Mouse (Mus musculus) right cerebral cortex, adult 18-20 months (tissue): ENCODE data around the gene Kmt2b.

Source experiments
- DNase-seq: peaks from one replicate; pipeline ENCODE4 v3.0.0; 2022; ENCODE audit warnings: mixed read lengths

The Kmt2b gene

DNA sequence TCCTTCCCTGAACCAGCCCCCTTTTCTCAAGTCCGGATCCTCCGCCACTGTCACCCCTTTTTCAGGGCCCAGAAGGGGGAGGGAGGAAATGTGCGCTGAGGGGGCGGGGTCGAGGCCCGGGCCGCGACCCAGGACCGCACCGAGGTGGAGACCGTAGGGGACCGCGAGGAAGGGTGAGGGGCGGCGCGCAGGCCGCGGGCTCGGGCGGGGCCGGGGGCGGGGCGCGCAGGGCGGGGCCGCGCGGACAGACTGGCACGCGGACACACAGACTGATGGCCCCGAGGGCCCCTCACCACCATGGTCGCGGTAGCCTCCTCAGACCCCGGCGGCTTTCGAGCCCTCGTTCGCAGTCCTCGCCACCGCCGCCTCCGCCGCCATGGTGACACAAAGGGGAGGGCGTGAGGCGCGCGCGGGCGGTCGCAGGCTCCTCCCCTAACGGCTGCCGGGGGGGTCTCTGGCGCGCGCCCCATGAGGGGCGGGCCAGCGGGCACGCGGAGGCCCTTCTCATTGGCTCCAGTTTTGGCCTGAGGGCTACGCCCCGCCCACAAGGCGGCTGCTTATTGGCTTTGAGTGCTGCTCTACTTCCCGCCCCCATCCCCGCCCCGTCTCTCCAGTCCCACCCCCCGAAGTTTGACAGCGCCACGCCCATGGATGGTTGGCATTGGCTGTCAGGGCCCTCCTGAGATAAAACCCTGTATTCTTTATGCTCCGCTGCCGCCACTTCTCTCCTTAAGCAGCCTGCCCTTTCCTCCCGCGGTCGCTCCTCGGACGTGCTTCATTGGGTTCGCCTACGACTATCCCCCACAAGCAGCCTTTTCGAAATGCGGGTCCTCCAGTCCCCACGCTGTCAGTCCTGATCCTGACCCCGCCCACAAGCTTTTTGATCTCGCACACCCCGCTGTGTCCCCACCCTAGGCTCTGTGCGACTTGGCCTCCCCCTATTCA, 53.6 kb downstream of the Kmt2b start, which contains the start of gene Arhgap33:
TSS of gene Arhgap33 (minus strand) at position 428 of the 945 bp plus-strand sequence.
- peak; percentile 98 for DNase-seq

GRCm38 (mm10) chr7:30533941-30534632, 54.4 kb downstream of the Kmt2b start:
- DNase-seq = no peak

GRCm38 (mm10) chr7:30532931-30533330, 55.6 kb downstream of the Kmt2b start:
- no peak for DNase-seq

GRCm38 (mm10) chr7:30531291-30531815, 57.2 kb downstream of the Kmt2b start:
- DNase-seq = peak; percentile 83

DNA sequence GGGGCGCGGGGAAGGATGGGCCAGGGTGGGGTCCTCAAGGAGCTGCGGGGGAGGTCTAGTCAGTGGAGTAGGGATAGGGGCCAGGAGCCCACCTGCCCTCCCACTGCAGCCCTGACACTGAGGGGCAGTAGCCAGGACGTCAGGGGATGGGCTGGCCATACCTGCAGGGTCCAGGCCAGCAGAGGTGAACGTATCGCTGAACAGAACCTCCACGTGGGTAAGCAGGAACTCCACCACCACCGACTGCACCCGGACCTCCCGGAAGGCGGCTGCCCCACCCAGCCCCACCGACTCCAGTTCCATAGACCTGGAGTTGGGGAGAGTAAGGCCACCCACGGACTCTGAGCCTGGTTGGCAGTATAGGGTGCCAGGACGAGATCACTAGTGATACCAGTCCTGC, 61.5 kb downstream of the Kmt2b start:
- DNase-seq = no peak

DNA sequence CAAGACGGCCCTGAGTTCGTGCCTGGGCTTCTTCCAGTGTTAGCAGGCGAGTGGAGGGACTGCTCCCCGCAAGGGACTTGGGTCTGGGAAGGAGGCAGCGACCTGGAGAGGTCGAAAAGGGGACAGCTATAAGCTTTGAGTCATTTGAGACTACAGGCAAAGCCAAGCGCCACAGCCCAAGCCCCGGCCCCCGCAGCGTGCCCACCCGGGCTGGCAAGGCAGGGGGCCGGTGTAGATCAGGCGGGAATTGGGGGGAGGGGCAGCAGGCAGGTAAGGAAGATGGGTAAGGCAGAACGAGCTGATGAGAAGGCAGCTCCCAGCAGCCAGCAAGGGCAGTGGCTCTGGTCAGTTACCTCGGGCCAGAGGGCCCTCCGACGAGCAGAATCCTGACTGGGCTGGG, 62.1 kb downstream of the Kmt2b start:
- no peak for DNase-seq

DNA sequence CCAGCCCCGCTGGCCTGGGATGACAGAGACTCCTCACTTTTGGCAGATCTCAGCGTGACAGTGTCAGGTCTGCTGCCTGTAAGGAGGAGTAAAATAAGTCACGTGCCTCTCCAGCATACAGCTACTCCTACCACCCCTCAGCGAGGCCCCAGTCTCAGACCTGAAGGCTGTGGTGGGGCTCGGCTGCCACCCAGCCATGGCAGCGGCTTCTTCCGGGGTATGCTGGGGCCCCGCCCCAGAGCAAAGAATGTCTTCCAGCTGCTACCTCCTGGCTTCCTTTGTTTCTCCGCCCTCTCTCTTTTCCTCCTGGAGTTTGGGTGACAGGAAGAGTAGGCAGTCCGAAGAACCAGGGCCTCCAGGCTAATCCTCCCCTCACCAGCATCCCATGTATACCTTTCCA, 62.6 kb downstream of the Kmt2b start:
- DNase-seq = no peak

DNA sequence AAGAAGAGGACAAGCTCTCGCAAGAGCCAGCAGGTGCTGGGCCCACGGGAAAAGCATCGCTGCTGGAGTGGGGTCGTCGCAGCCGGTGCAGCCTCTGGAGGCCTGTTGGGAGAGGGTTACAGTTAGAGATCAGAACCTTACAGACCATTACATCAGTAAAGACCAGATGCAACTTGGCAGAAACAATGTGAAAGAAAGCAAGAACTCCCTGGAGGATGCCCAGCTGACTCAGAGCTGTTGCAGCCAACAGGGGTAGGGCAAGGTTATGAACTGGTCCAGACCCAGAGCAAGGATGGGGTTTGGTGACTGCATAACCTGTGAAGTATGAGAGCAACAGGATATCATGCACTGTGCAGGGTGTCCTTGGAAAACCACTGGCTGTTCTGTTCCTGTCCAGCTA, 64.0 kb downstream of the Kmt2b start:
- DNase-seq = no peak

GRCm38 (mm10) chr7:30522871-30523270, 65.7 kb downstream of the Kmt2b start:
- no peak for DNase-seq

DNA sequence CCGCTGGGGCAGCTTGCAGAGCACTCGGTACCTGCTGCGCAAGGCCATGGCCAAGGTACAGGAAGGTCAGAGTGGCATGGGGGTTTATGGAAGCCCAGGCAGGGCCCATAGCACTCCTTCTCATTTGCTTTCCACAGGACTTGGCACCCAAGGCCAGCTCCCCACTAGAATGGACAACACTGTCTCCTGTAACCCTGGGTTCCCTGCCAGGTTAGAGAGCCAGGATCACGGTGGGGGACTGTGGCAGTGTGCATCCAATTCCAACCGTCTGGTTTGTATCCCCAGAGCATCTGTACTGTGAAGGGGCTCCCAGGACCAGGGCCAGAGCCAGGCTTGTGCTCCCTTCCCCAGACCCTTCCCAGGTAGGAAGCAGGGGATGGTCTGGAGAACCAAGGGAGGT, 67.7 kb downstream of the Kmt2b start:
- no peak for DNase-seq

GRCm38 (mm10) chr7:30520396-30520795, 68.1 kb downstream of the Kmt2b start:
- no peak for DNase-seq
